Mouse (Mus musculus): ENCODE data around the gene Ezr.

GRCm38 (mm10) chr17:6742083-6743038 lies 40.2 kb downstream of the Ezr start:
- TF ChIP-seq POLR2A (IDR thresholded peaks at IDR 0.05; ENCODE audit: low read depth, low read length) (no peak), CTCF (conservative IDR thresholded peaks at IDR 0.05; ENCODE audit: insufficient read depth, insufficient read length, low read depth, low read length) (no peak)
